Comparison of ENCODE assay signal across 21 mouse cellular contexts in genomic region chr2:172230126-172230525, GRCm38 (mm10). TPM values are rescaled to one million over a fixed set of nuclear protein-coding genes. Genes with fewer than 3 reads are reported as not detected.
"Had no signal": no experiment of that assay in that cellular context is flagged by ENCODE, and none has a peak within 500 bp of the region (broad histone marks: within the 10 kb centered on the region; RNA-seq: fewer than 3 reads in every experiment).

No protein-coding gene starts in this region.

- H3K9me3 ChIP-seq: lung, embryonic 15.5 days; midbrain, embryonic 13.5 days; midbrain, embryonic 15.5 days; neural tube, embryonic 12.5 days; stomach, embryonic 15.5 days had no signal

- ATAC-seq: lung, postnatal 0 days; midbrain, embryonic 13.5 days; midbrain, embryonic 15.5 days had no signal

- H3K4me3 ChIP-seq: lung, embryonic 15.5 days; midbrain, embryonic 13.5 days; midbrain, embryonic 15.5 days; neural tube, embryonic 12.5 days; stomach, embryonic 15.5 days had no signal

- H3K4me1 ChIP-seq: lung, embryonic 15.5 days; midbrain, embryonic 13.5 days; midbrain, embryonic 15.5 days; neural tube, embryonic 12.5 days; stomach, embryonic 15.5 days had no signal

- H3K27ac ChIP-seq: lung, embryonic 15.5 days; macrophage; midbrain, embryonic 13.5 days; midbrain, embryonic 15.5 days; neural tube, embryonic 12.5 days; stomach, embryonic 15.5 days had no signal

- H3K9ac ChIP-seq: lung, embryonic 15.5 days; midbrain, embryonic 13.5 days; midbrain, embryonic 15.5 days; neural tube, embryonic 12.5 days; stomach, embryonic 15.5 days had no signal

- H3K36me3 ChIP-seq: lung, embryonic 15.5 days; midbrain, embryonic 13.5 days; midbrain, embryonic 15.5 days; neural tube, embryonic 12.5 days; stomach, embryonic 15.5 days had no signal

- H3K27me3 ChIP-seq: lung, embryonic 15.5 days; megakaryocyte, embryonic 14.5 days; midbrain, embryonic 15.5 days; neural tube, embryonic 12.5 days; stomach, embryonic 15.5 days had no signal

- DNase-seq: lung, adult 2 months; lung, postnatal 14 days; lung, postnatal 36 days; right cerebral cortex, postnatal 14 days; thymus, adult 18-20 months; thymus, postnatal 14 days; thymus, postnatal 36 days had no signal

- H3K4me2 ChIP-seq: lung, embryonic 15.5 days; midbrain, embryonic 11.5 days; midbrain, embryonic 13.5 days; midbrain, embryonic 15.5 days; neural tube, embryonic 12.5 days; stomach, embryonic 15.5 days had no signal

RNA-seq across cellular contexts. Expression of gene Mc3r, which starts 18.2 kb away (rescaled TPM):
- total RNA-seq: megakaryocyte progenitor cell, adult 5-6 weeks; monocyte, adult 5-6 weeks; neutrophil, adult 5-6 weeks had no signal
- polyA plus RNA-seq: lung, adult 2 months; lung, embryonic 15.5 days; lung, postnatal 0 days; macrophage; midbrain, embryonic 11.5 days; neural tube, embryonic 12.5 days; spleen, adult 2 months; stomach, embryonic 15.5 days; thymus, postnatal 0 days had no signal
